Mouse (Mus musculus): ENCODE results near the gene Olfr287. TPM values are rescaled to one million over a fixed set of nuclear protein-coding genes. Genes with fewer than 3 reads are reported as not detected.

Gene Olfr287
- polyA plus RNA-seq, 1 experiment from 2014 or later = not detected

GRCm38 (mm10) chr15:98195442-98195841 lies 25.4 kb downstream of the Olfr287 start, which contains the start of gene Olfr288:
Olfr288 (minus strand) TSS chr15:98195542.
- Histone ChIP-seq H3K27ac (no peak within 1 kb of the TSS), H3K9me3 (replicated peaks) (no peaks in the 10 kb centered on the region), H3K36me3 (no peaks in the 10 kb centered on the region), H3K4me2 (no peak within 1 kb of the TSS), H3K27me3 (no peaks in the 10 kb centered on the region), H3K4me1 (replicated peaks) (no peaks in the 10 kb centered on the region), H3K4me3 (replicated peaks) (no peak within 1 kb of the TSS), H3K9ac (no peak within 1 kb of the TSS)
- no peak for DNase-seq
- WGBS (ENCODE audit: insufficient replicate concordance) = 45% methylated on average over 3 of the region's 3 CpGs
- ATAC-seq (ENCODE audit: low read depth) = no peak

GRCm38 (mm10) chr15:98184456-98184855 lies 36.4 kb downstream of the Olfr287 start:
- peaks cover 16% of the 10 kb centered on the region for H3K27me3 ChIP-seq
- WGBS (ENCODE audit: insufficient replicate concordance) = 56% methylated on average over 4 of the region's 4 CpGs
- H3K9me3 ChIP-seq (replicated peaks) = no peaks in the 10 kb centered on the region
- no peak for ATAC-seq (ENCODE audit: low read depth)
- no peak overlapping the region for H3K4me2 ChIP-seq
- no peak overlapping the region for H3K27ac ChIP-seq
- peaks cover 13% of the 10 kb centered on the region for H3K4me1 ChIP-seq (replicated peaks)
- no peak for DNase-seq
- H3K36me3 ChIP-seq = no peaks in the 10 kb centered on the region
- no peak overlapping the region for H3K4me3 ChIP-seq (replicated peaks)
- no peak overlapping the region for H3K9ac ChIP-seq

- Histone ChIP-seq H3K4me2 (no peak overlapping the region), H3K27me3 (peaks cover 23% of the 10 kb centered on the region), H3K4me1 (replicated peaks) (peaks cover 13% of the 10 kb centered on the region), H3K9ac (no peak overlapping the region), H3K36me3 (no peaks in the 10 kb centered on the region), H3K4me3 (replicated peaks) (no peak overlapping the region), H3K9me3 (replicated peaks) (no peaks in the 10 kb centered on the region), H3K27ac (no peak overlapping the region)
- 65% methylated on average over 12 of the region's 12 CpGs for WGBS (ENCODE audit: insufficient replicate concordance)
- no peak for ATAC-seq (ENCODE audit: low read depth)
- no peak for DNase-seq
Observed at GRCm38 (mm10) chr15:98181856-98182570, 38.8 kb downstream of the Olfr287 start.

- peak; percentile 70 for DNase-seq
- H3K27ac ChIP-seq = no peak overlapping the region
- peak overlapping the region; percentile 67 for H3K4me2 ChIP-seq
- H3K27me3 ChIP-seq = peaks cover 29% of the 10 kb centered on the region
- H3K4me1 ChIP-seq (replicated peaks) = peaks cover 13% of the 10 kb centered on the region
- under 1% methylated on average over 30 of the region's 30 CpGs for whole genome bisulfite sequencing (ENCODE audit: insufficient replicate concordance)
- no peak overlapping the region for H3K9ac ChIP-seq
- peak overlapping the region; percentile 57 for H3K4me3 ChIP-seq (replicated peaks)
- H3K9me3 ChIP-seq (replicated peaks) = no peaks in the 10 kb centered on the region
- no peaks in the 10 kb centered on the region for H3K36me3 ChIP-seq
- peak; percentile 96 for ATAC-seq (ENCODE audit: low read depth)
Observed at GRCm38 (mm10) chr15:98181132-98181711, 39.6 kb downstream of the Olfr287 start.

- no peak for DNase-seq
- no peak overlapping the region for H3K27ac ChIP-seq
- 10% methylated on average over 26 of the region's 26 CpGs for WGBS (ENCODE audit: insufficient replicate concordance)
Observed at GRCm38 (mm10) chr15:98180567-98181131, 40.2 kb downstream of the Olfr287 start.

GRCm38 (mm10) chr15:98177320-98177719 lies 43.5 kb downstream of the Olfr287 start:
- no peak overlapping the region for H3K9ac ChIP-seq
- no peaks in the 10 kb centered on the region for H3K9me3 ChIP-seq (replicated peaks)
- DNase-seq = no peak
- no peaks in the 10 kb centered on the region for H3K36me3 ChIP-seq
- WGBS (ENCODE audit: insufficient replicate concordance) = 47% methylated on average over 3 of the region's 3 CpGs
- no peak for ATAC-seq (ENCODE audit: low read depth)
- H3K4me3 ChIP-seq (replicated peaks) = no peak overlapping the region
- no peak overlapping the region for H3K4me2 ChIP-seq
- H3K4me1 ChIP-seq (replicated peaks) = peaks cover 13% of the 10 kb centered on the region
- H3K27ac ChIP-seq = no peak overlapping the region
- peaks cover 55% of the 10 kb centered on the region for H3K27me3 ChIP-seq

More at GRCm38 (mm10) chr15:98180567-98181131, 40.2 kb downstream of the Olfr287 start:
- ATAC-seq (ENCODE audit: low read depth) = no peak
- peak overlapping the region; percentile 67 for H3K4me2 ChIP-seq
- H3K9ac ChIP-seq = no peak overlapping the region
- H3K4me3 ChIP-seq (replicated peaks) = peak overlapping the region; percentile 57
- no peaks in the 10 kb centered on the region for H3K36me3 ChIP-seq
- H3K9me3 ChIP-seq (replicated peaks) = no peaks in the 10 kb centered on the region
- H3K4me1 ChIP-seq (replicated peaks) = peaks cover 13% of the 10 kb centered on the region
- H3K27me3 ChIP-seq = peaks cover 34% of the 10 kb centered on the region

- ATAC-seq (ENCODE audit: low read depth) = no peak
- H3K9ac ChIP-seq = no peak overlapping the region
- WGBS (ENCODE audit: insufficient replicate concordance) = 35% methylated on average over 8 of the region's 8 CpGs
- H3K4me1 ChIP-seq (replicated peaks) = no peaks in the 10 kb centered on the region
- peaks cover 74% of the 10 kb centered on the region for H3K27me3 ChIP-seq
- H3K4me2 ChIP-seq = no peak overlapping the region
- no peaks in the 10 kb centered on the region for H3K9me3 ChIP-seq (replicated peaks)
- H3K36me3 ChIP-seq = no peaks in the 10 kb centered on the region
- H3K4me3 ChIP-seq (replicated peaks) = no peak overlapping the region
- no peak overlapping the region for H3K27ac ChIP-seq
- no peak for DNase-seq
Observed at GRCm38 (mm10) chr15:98173821-98174220, 47.0 kb downstream of the Olfr287 start.

GRCm38 (mm10) chr15:98172113-98172512 lies 48.7 kb downstream of the Olfr287 start:
- H3K9ac ChIP-seq = no peak overlapping the region
- peaks cover 9% of the 10 kb centered on the region for H3K4me1 ChIP-seq (replicated peaks)
- peaks cover 86% of the 10 kb centered on the region for H3K27me3 ChIP-seq
- 60% methylated on average over 5 of the region's 5 CpGs for WGBS (ENCODE audit: insufficient replicate concordance)
- no peak for DNase-seq
- H3K4me3 ChIP-seq (replicated peaks) = no peak overlapping the region
- H3K4me2 ChIP-seq = no peak overlapping the region
- no peaks in the 10 kb centered on the region for H3K9me3 ChIP-seq (replicated peaks)
- ATAC-seq (ENCODE audit: low read depth) = no peak
- no peak overlapping the region for H3K27ac ChIP-seq
- no peaks in the 10 kb centered on the region for H3K36me3 ChIP-seq

- 47% methylated on average over 9 of the region's 9 CpGs for WGBS (ENCODE audit: insufficient replicate concordance)
- Histone ChIP-seq H3K9ac (no peak overlapping the region), H3K9me3 (replicated peaks) (no peaks in the 10 kb centered on the region), H3K27ac (no peak overlapping the region), H3K36me3 (no peaks in the 10 kb centered on the region), H3K4me2 (no peak overlapping the region), H3K27me3 (peaks cover 88% of the 10 kb centered on the region), H3K4me3 (replicated peaks) (no peak overlapping the region), H3K4me1 (replicated peaks) (peaks cover 9% of the 10 kb centered on the region)
- ATAC-seq (ENCODE audit: low read depth) (no peak), DNase-seq (no peak)
Observed at GRCm38 (mm10) chr15:98170917-98171316, 49.9 kb downstream of the Olfr287 start.

- Histone ChIP-seq H3K36me3 (no peaks in the 10 kb centered on the region), H3K27ac (no peak overlapping the region), H3K9ac (no peak overlapping the region), H3K27me3 (peaks cover 89% of the 10 kb centered on the region), H3K4me2 (no peak overlapping the region), H3K9me3 (replicated peaks) (no peaks in the 10 kb centered on the region), H3K4me1 (replicated peaks) (peaks cover 9% of the 10 kb centered on the region), H3K4me3 (replicated peaks) (no peak overlapping the region)
- ATAC-seq (ENCODE audit: low read depth) = no peak
- 17% methylated on average over 7 of the region's 7 CpGs for WGBS (ENCODE audit: insufficient replicate concordance)
- no peak for DNase-seq
Observed at GRCm38 (mm10) chr15:98170365-98170764, 50.5 kb downstream of the Olfr287 start.

GRCm38 (mm10) chr15:98168622-98169004 lies 52.2 kb downstream of the Olfr287 start:
- Histone ChIP-seq H3K9me3 (replicated peaks) (no peaks in the 10 kb centered on the region), H3K4me2 (no peak overlapping the region), H3K36me3 (no peaks in the 10 kb centered on the region), H3K27ac (no peak overlapping the region), H3K27me3 (peaks cover 95% of the 10 kb centered on the region), H3K9ac (no peak overlapping the region), H3K4me1 (replicated peaks) (peaks cover 9% of the 10 kb centered on the region), H3K4me3 (replicated peaks) (no peak overlapping the region)
- no peak for ATAC-seq (ENCODE audit: low read depth)
- 6% methylated on average over 19 of the region's 19 CpGs for WGBS (ENCODE audit: insufficient replicate concordance)
- DNase-seq = no peak
